Mouse (Mus musculus): Measurements from ENCODE around the gene Acan. TPM values are rescaled to one million over a fixed set of nuclear protein-coding genes. Genes with fewer than 3 reads are reported as not detected.

The Acan gene
- polyA plus RNA-seq, 1 experiment: not detected

GRCm38 (mm10) chr7:79034521-79034920 is 18.8 kb upstream of the Acan start:
- H3K79me2 ChIP-seq (ENCODE audit: control insufficient read depth, insufficient read depth): no peaks in the 10 kb centered on the region
- H3ac ChIP-seq (ENCODE audit: control insufficient read depth, insufficient read length): no peak overlapping the region
- peaks cover 12% of the 10 kb centered on the region for H3K27me3 ChIP-seq (ENCODE audit: control insufficient read depth, insufficient read depth, insufficient read length)
- no peak for TF ChIP-seq MAX (IDR thresholded peaks at IDR 0.05; ENCODE audit: low read depth)
- no peak for TF ChIP-seq USF1 (IDR thresholded peaks at IDR 0.05; ENCODE audit: low read depth)
- no peak for TF ChIP-seq E2F4 (IDR thresholded peaks at IDR 0.05; ENCODE audit: insufficient read depth)
- no peak for TF ChIP-seq POLR2A (IDR thresholded peaks at IDR 0.05; ENCODE audit: insufficient read length, low read depth)
- TF ChIP-seq TCF12 (IDR thresholded peaks at IDR 0.05; ENCODE audit: insufficient read depth, poor library complexity, severe bottlenecking): no peak
- no peak for TF ChIP-seq MYOD1 (IDR thresholded peaks at IDR 0.05; ENCODE audit: control insufficient read depth in 1 of 3, insufficient read length in 2 of 3, low read depth in 2 of 3)
- TF ChIP-seq TCF3 (IDR thresholded peaks at IDR 0.05; ENCODE audit: insufficient read length, low read depth): no peak
- TF ChIP-seq SRF (IDR thresholded peaks at IDR 0.05; ENCODE audit: control insufficient read depth, insufficient read length, low read depth): no peak
- TF ChIP-seq CEBPB (IDR thresholded peaks at IDR 0.05; ENCODE audit: insufficient read depth, poor library complexity, severe bottlenecking): no peak
- no peak for TF ChIP-seq REST (IDR thresholded peaks at IDR 0.05; ENCODE audit: insufficient read depth, insufficient read length)
- no peak for TF ChIP-seq POLR2AphosphoS2 (IDR thresholded peaks at IDR 0.05; ENCODE audit: insufficient read length, low read depth)
- no peak for TF ChIP-seq MYOG (IDR thresholded peaks at IDR 0.05; ENCODE audit: control insufficient read depth in 1 of 3, insufficient read depth in 1 of 3, insufficient read length in 2 of 3, low read depth in 2 of 3)
- no peaks in the 10 kb centered on the region for H3K36me3 ChIP-seq (ENCODE audit: control insufficient read depth, insufficient read depth)
- H3K4me3 ChIP-seq: no peak overlapping the region
- H3K4me2 ChIP-seq (ENCODE audit: low read depth): no peak overlapping the region

DNA sequence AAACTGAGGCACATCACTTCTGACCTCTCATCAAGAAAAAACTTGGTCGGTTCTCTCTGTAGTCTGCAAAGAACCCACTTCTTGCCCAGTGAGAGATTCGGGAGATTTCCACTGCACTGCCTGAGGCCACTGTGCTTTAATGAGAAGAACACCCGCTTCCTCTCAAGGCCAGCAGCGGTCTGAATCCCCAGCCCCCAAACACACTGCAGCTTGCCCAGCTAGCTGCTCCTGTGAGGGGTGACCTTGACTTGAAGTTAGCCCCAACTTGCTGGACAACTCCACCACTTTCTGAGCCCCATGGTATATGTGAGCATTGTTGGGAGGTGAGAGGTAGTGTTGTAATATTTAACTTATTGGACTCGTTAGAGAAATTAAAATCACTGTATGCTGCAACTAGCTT is 1.2 kb upstream of the Acan start:
- Histone ChIP-seq H3K79me2 (ENCODE audit: control insufficient read depth, insufficient read depth) (no peaks in the 10 kb centered on the region), H3K4me3 (no peak overlapping the region), H3K4me2 (ENCODE audit: low read depth) (no peak overlapping the region), H3K36me3 (ENCODE audit: control insufficient read depth, insufficient read depth) (no peaks in the 10 kb centered on the region), H3ac (ENCODE audit: control insufficient read depth, insufficient read length) (no peak overlapping the region), H3K27me3 (ENCODE audit: control insufficient read depth, insufficient read depth, insufficient read length) (peaks cover 53% of the 10 kb centered on the region)
- no peak for TF ChIP-seq POLR2A (IDR thresholded peaks at IDR 0.05; ENCODE audit: insufficient read length, low read depth)
- no peak for TF ChIP-seq E2F4 (IDR thresholded peaks at IDR 0.05; ENCODE audit: insufficient read depth)
- TF ChIP-seq MYOD1 (IDR thresholded peaks at IDR 0.05; ENCODE audit: control insufficient read depth in 1 of 3, insufficient read length in 2 of 3, low read depth in 2 of 3): no peak
- no peak for TF ChIP-seq USF1 (IDR thresholded peaks at IDR 0.05; ENCODE audit: low read depth)
- no peak for TF ChIP-seq SRF (IDR thresholded peaks at IDR 0.05; ENCODE audit: control insufficient read depth, insufficient read length, low read depth)
- no peak for TF ChIP-seq TCF12 (IDR thresholded peaks at IDR 0.05; ENCODE audit: insufficient read depth, poor library complexity, severe bottlenecking)
- TF ChIP-seq POLR2AphosphoS2 (IDR thresholded peaks at IDR 0.05; ENCODE audit: insufficient read length, low read depth): no peak
- TF ChIP-seq REST (IDR thresholded peaks at IDR 0.05; ENCODE audit: insufficient read depth, insufficient read length): no peak
- no peak for TF ChIP-seq TCF3 (IDR thresholded peaks at IDR 0.05; ENCODE audit: insufficient read length, low read depth)
- no peak for TF ChIP-seq MAX (IDR thresholded peaks at IDR 0.05; ENCODE audit: low read depth)
- no peak for TF ChIP-seq MYOG (IDR thresholded peaks at IDR 0.05; ENCODE audit: control insufficient read depth in 1 of 3, insufficient read depth in 1 of 3, insufficient read length in 2 of 3, low read depth in 2 of 3)
- no peak for TF ChIP-seq CEBPB (IDR thresholded peaks at IDR 0.05; ENCODE audit: insufficient read depth, poor library complexity, severe bottlenecking)

GRCm38 (mm10) chr7:79052521-79053382 is 531 bp upstream of the Acan start:
- H3ac ChIP-seq (ENCODE audit: control insufficient read depth, insufficient read length): no peak overlapping the region
- H3K4me3 ChIP-seq: no peak overlapping the region
- H3K4me2 ChIP-seq (ENCODE audit: low read depth): no peak overlapping the region
- TF ChIP-seq SRF (IDR thresholded peaks at IDR 0.05; ENCODE audit: control insufficient read depth, insufficient read length, low read depth) (no peak), REST (IDR thresholded peaks at IDR 0.05; ENCODE audit: insufficient read depth, insufficient read length) (no peak), E2F4 (IDR thresholded peaks at IDR 0.05; ENCODE audit: insufficient read depth) (no peak), TCF12 (IDR thresholded peaks at IDR 0.05; ENCODE audit: insufficient read depth, poor library complexity, severe bottlenecking) (no peak), USF1 (IDR thresholded peaks at IDR 0.05; ENCODE audit: low read depth) (no peak), MAX (IDR thresholded peaks at IDR 0.05; ENCODE audit: low read depth) (no peak), MYOD1 (IDR thresholded peaks at IDR 0.05; ENCODE audit: control insufficient read depth in 1 of 3, insufficient read length in 2 of 3, low read depth in 2 of 3) (no peak), CEBPB (IDR thresholded peaks at IDR 0.05; ENCODE audit: insufficient read depth, poor library complexity, severe bottlenecking) (no peak), TCF3 (IDR thresholded peaks at IDR 0.05; ENCODE audit: insufficient read length, low read depth) (no peak), POLR2AphosphoS2 (IDR thresholded peaks at IDR 0.05; ENCODE audit: insufficient read length, low read depth) (no peak), MYOG (IDR thresholded peaks at IDR 0.05; ENCODE audit: control insufficient read depth in 1 of 3, insufficient read depth in 1 of 3, insufficient read length in 2 of 3, low read depth in 2 of 3) (no peak), POLR2A (IDR thresholded peaks at IDR 0.05; ENCODE audit: insufficient read length, low read depth) (no peak)
- no peaks in the 10 kb centered on the region for H3K79me2 ChIP-seq (ENCODE audit: control insufficient read depth, insufficient read depth)
- peaks cover 53% of the 10 kb centered on the region for H3K27me3 ChIP-seq (ENCODE audit: control insufficient read depth, insufficient read depth, insufficient read length)
- no peaks in the 10 kb centered on the region for H3K36me3 ChIP-seq (ENCODE audit: control insufficient read depth, insufficient read depth)

DNA sequence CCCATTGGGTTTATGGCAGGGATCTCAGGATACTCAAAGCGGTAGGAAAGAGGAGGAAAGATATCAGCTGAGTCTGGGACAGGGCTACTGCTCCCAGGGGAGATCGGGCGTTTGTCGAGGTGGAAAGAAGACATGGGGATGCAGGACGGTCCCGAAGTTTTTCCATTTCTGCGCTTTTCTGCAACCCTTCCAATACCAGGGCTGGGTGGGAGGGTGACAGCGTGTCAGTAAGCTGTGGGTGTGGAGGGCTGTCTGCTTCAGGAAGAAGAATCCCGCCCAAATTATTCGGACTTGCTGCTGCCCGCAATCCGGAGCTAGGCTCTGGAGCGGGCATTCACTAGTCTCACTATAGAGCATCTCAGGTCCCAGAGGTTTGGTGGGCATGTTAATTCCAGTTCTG is 828 bp downstream of the Acan start:
- TF ChIP-seq E2F4 (IDR thresholded peaks at IDR 0.05; ENCODE audit: insufficient read depth): no peak
- TF ChIP-seq CEBPB (IDR thresholded peaks at IDR 0.05; ENCODE audit: insufficient read depth, poor library complexity, severe bottlenecking): no peak
- no peak for TF ChIP-seq SRF (IDR thresholded peaks at IDR 0.05; ENCODE audit: control insufficient read depth, insufficient read length, low read depth)
- TF ChIP-seq MAX (IDR thresholded peaks at IDR 0.05; ENCODE audit: low read depth): no peak
- TF ChIP-seq MYOG (IDR thresholded peaks at IDR 0.05; ENCODE audit: control insufficient read depth in 1 of 3, insufficient read depth in 1 of 3, insufficient read length in 2 of 3, low read depth in 2 of 3): no peak
- TF ChIP-seq REST (IDR thresholded peaks at IDR 0.05; ENCODE audit: insufficient read depth, insufficient read length): no peak
- no peak for TF ChIP-seq POLR2A (IDR thresholded peaks at IDR 0.05; ENCODE audit: insufficient read length, low read depth)
- TF ChIP-seq TCF3 (IDR thresholded peaks at IDR 0.05; ENCODE audit: insufficient read length, low read depth): no peak
- no peak for TF ChIP-seq USF1 (IDR thresholded peaks at IDR 0.05; ENCODE audit: low read depth)
- Histone ChIP-seq H3ac (ENCODE audit: control insufficient read depth, insufficient read length) (no peak overlapping the region), H3K36me3 (ENCODE audit: control insufficient read depth, insufficient read depth) (no peaks in the 10 kb centered on the region), H3K79me2 (ENCODE audit: control insufficient read depth, insufficient read depth) (no peaks in the 10 kb centered on the region), H3K4me3 (no peak overlapping the region), H3K27me3 (ENCODE audit: control insufficient read depth, insufficient read depth, insufficient read length) (peaks cover 48% of the 10 kb centered on the region), H3K4me2 (ENCODE audit: low read depth) (no peak overlapping the region)

All from myocyte (in vitro differentiated cells).